Mouse (Mus musculus) small intestine, adult 2 months (tissue): ENCODE measurements around the gene Gm10053.

Experiments
- CTCF ChIP-seq: fragments of 200-500 bp; IDR thresholded peaks from 2 replicates; pipeline ENCODE4 v1.5.1; 2012; ENCODE audit warnings: low read depth, mild to moderate bottlenecking, control low read depth, inconsistent platforms, low read length, moderate library complexity, mixed read lengths; ENCODE audit not compliant: insufficient replicate concordance, insufficient read length; ENCODE audit errors: extremely low read depth
- POLR2A ChIP-seq: fragments of 200-500 bp; IDR thresholded peaks from 2 replicates; pipeline ENCODE4 v1.6.1; 2012; ENCODE audit warnings: low read depth, mild to moderate bottlenecking, control low read depth, inconsistent platforms, low read length, moderate library complexity

GRCm38 (mm10) chr19:24842080-24842479, 33.4 kb upstream of the Gm10053 start:
- TF ChIP-seq CTCF (no peak), POLR2A (no peak)
